Mouse (Mus musculus): Measurements from ENCODE around the gene Mgat2.

Mgat2 gene

GRCm38 (mm10) chr12:69213186-69213777 lies 29.3 kb downstream of the Mgat2 start:
- DNase-seq (ENCODE audit: low spot score in 2 of 2): no peak

GRCm38 (mm10) chr12:69214393-69214792 lies 30.4 kb downstream of the Mgat2 start:
- no peak for DNase-seq (ENCODE audit: low spot score in 2 of 2)

GRCm38 (mm10) chr12:69215000-69215785 lies 31.2 kb downstream of the Mgat2 start:
- no peak for DNase-seq (ENCODE audit: low spot score in 2 of 2)

GRCm38 (mm10) chr12:69216587-69216986 lies 32.6 kb downstream of the Mgat2 start:
- DNase-seq (ENCODE audit: low spot score in 2 of 2): no peak

DNA sequence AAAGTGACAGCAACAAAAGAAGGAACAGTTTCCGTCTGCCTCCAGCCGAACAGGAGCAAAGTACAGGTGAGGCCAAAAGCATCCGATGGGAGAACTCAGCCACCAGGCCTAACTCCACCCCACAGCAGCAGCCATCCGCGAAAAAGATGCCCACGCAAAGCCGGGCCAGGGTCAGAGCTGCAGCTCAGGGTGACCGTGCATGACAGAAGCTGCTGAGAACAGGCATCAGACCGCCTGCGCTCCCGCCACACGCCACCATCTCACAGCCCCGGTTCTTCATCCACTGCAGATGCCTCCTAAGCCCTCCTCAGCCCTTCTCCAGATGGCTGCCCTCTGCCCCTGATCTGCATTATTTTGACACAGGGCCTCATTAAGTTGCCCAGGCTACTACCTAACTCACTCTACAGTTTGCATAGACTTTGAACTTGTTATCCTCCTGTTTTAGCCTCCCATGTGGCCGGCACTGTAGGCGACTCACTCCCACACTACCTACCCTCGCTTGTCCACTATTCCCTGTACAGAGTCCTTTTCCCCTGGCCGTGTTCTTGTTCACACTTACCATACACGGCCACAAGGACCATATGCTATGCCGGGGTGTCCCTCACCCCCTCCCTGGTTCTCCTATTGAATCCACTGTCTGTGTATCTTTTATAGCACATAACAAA lies 36.8 kb downstream of the Mgat2 start:
- no peak for DNase-seq (ENCODE audit: low spot score in 2 of 2)

DNA sequence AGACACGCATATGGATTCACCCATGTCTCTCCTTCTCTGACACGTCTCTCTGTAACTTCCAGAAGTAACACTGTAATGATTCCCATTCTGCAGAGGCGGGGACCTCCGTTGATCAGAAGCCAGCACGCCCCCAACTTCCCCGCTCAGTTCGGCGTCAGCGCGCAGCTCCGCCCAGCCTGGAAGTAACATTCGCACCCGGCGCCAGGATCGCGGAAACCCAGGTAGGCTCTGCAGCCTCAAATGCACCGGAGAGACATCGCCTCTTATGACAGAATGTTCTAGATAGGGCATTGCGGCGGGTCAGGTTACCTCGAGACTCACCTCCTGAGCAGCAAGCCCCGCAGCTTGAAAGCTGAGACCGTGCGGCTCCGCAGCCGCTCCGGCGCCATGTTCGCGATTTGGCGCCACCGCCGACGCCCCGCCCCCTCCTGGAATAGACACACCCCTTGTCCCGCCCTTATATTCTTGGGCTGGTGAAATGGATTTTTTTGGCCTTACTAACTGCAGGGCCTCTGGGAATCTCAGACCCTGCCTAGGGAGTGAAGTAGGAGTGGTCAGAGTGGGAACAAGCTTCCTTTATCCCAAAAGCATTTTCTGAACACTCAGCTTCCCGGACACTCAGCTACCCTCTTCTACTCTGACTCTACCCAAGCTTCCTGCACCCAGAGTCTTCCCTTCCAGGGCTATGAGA lies 44.0 kb downstream of the Mgat2 start, which contains the start of gene Pole2:
Gene Pole2, minus strand, starts transcription at position 420 of the 691 bp plus-strand sequence.
- peak; percentile 62 to 82 for DNase-seq (ENCODE audit: low spot score in 2 of 2)

- DNase-seq (ENCODE audit: low spot score in 2 of 2): peak in 1 of 2 experiments; percentile 18
Measured at GRCm38 (mm10) chr12:69229251-69229650, 45.3 kb downstream of the Mgat2 start.

DNA sequence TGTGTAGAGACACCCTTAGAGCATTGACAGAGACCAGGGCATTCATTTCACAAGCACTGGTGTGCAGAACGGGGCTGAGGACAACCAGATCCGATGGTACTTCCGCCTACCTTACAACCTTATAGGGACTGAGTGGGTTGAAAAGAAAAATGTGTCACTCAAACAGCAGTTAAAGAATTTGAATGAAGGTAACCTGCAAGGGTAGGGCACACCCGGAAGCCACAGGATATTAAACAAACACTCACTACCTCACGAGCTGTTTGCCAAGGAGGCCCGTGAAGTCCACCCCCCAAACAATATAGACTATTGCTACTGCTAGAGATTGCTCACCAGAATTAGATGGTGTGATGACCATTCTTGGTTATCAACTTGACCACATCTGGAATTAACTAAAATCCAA lies 51.8 kb downstream of the Mgat2 start:
- DNase-seq (ENCODE audit: low spot score in 2 of 2): no peak
